Mouse (Mus musculus): ENCODE data around the gene Elof1.

DNA sequence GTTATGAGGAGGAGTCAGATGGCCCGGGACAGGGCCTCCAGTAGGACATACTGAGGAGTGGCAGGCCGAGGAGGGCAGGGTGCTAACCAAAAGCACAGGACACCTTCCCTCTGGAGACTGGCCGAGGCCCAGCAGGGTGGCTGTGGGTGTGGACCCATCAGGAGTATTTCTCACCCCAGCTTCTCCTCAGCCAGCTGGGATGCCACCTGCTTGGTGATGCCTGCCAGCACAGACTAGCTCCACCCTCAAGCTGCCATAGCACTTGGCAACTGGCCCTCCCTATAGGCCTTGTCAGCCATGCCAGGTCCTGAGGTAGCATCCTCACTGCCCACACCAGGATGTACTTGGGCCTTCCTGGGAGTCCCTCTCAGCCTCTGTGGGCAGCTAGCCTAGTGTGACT, 52.6 kb downstream of the Elof1 start:
- no peak for TF ChIP-seq TAL1 (IDR thresholded peaks at IDR 0.05; ENCODE audit: low read length)
- TF ChIP-seq GATA1 (IDR thresholded peaks at IDR 0.05; ENCODE audit: low read length), result no peak

All from erythroblast, embryonic 14.5 days (primary cell).